Mouse (Mus musculus) myocyte (in vitro differentiated cells): ENCODE data around the gene Fcgr3.

Experiments
- E2F4 ChIP-seq: IDR thresholded peaks from one replicate; pipeline ENCODE4 v1.6.1; 2011; ENCODE audit warnings: mild to moderate bottlenecking, control low read depth, moderate library complexity; ENCODE audit not compliant: insufficient read depth
- POLR2A ChIP-seq: IDR thresholded peaks from one replicate; pipeline ENCODE4 v1.6.1; 2011; ENCODE audit warnings: low read depth, mild to moderate bottlenecking, control low read depth, moderate library complexity; ENCODE audit not compliant: insufficient read length

DNA sequence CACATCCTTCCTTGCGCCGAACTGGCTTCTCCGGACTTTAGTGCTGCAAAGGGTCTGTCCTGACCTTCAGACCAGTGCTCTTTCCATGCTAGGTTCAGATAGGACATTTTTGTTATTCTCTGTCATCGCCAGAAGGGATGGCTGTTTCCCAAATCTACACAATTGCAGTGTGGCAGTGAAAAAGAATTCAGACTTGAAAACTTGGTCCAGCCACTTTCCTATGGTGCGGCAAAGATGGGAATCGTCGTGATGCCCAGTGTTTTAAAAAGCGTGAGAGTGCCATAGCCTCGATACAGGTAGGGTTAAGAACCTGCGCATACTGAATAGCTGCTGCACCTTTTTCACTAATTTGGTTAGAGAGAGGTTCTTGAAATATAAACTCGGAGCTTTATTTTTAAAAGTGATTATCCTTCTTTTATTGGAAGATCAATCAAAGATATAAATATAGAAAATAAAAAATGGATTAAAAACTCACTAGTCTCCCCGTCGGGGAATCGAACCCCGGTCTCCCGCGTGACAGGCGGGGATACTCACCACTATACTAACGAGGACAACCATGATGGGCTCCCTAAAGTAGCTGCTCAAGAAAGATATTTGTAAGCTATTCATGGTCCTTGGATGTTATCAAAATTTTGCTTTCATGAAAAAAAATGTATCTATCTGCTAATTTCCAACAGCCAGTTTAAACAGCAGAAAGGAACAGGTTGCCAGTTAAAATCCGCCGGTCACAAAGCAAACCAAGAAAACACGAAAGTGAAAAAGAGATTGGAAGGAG, 28.0 kb downstream of the Fcgr3 start:
- TF ChIP-seq POLR2A (no peak), E2F4 (no peak)
